Mouse (Mus musculus) ES-E14 (cell line): ENCODE measurements around the gene Ehf. TPM values are rescaled to one million over a fixed set of nuclear protein-coding genes. Genes with fewer than 3 reads are reported as not detected.

Experiments
- DNase-seq: peaks from one replicate; pipeline ENCODE4 v3.0.0-alpha.2; 2013; ENCODE audit warnings: low read depth, low spot score
- H3K27ac ChIP-seq: 2 replicates; pipeline ENCODE4 v1.5.1; 2012; ENCODE audit warnings: low read depth, mild to moderate bottlenecking, low read length, moderate library complexity, mixed read lengths; ENCODE audit not compliant: poor library complexity, insufficient read depth, severe bottlenecking
- H3K36me3 ChIP-seq: 2 replicates; pipeline ENCODE4 v1.6.1; 2012; ENCODE audit warnings: mild to moderate bottlenecking, low read length, moderate library complexity, mixed read lengths; ENCODE audit not compliant: control insufficient read depth, poor library complexity, insufficient read depth, severe bottlenecking
- H3K4me1 ChIP-seq, 2 experiments: fragments of 150-350 bp in 1 of 2; sonication (generic) in 1 of 2; 2 replicates each; pipeline ENCODE4 v1.6.1; 2012; ENCODE audit warnings: low read length in 2 of 2, mild to moderate bottlenecking in 1 of 2, mixed read lengths in 1 of 2; ENCODE audit not compliant: control insufficient read depth in 2 of 2, insufficient read depth in 2 of 2, poor library complexity in 1 of 2
- H3K4me3 ChIP-seq, 2 experiments: fragments of 150-350 bp in 1 of 2; sonication (generic) in 1 of 2; 2 replicates each; pipeline ENCODE4 v1.5.1; 2012; ENCODE audit warnings: low read length in 2 of 2, low read depth in 1 of 2, mild to moderate bottlenecking in 1 of 2, mixed read lengths in 1 of 2; ENCODE audit not compliant: insufficient read depth in 1 of 2, poor library complexity in 1 of 2, severe bottlenecking in 1 of 2
- H3K9ac ChIP-seq: 2 replicates; pipeline ENCODE4 v1.6.1; 2012; ENCODE audit warnings: low read depth, mild to moderate bottlenecking, low read length, mixed read lengths; ENCODE audit not compliant: poor library complexity, insufficient read depth, severe bottlenecking
- H3K9me3 ChIP-seq: fragments of 150-350 bp; sonication (generic); 2 replicates; pipeline ENCODE4 v1.6.1; 2012; ENCODE audit warnings: low read depth, mild to moderate bottlenecking, low read length; ENCODE audit not compliant: control insufficient read depth, insufficient read depth
- CHD2 ChIP-seq: IDR thresholded peaks from 2 replicates; pipeline ENCODE4 v1.6.1; 2014; ENCODE audit warnings: mild to moderate bottlenecking, low read depth, low read length, inconsistent platforms
- HCFC1 ChIP-seq: IDR thresholded peaks from 2 replicates; pipeline ENCODE4 v1.6.1; 2012; ENCODE audit warnings: low read length, inconsistent platforms, borderline replicate concordance; ENCODE audit not compliant: insufficient read depth
- MAFK ChIP-seq: IDR thresholded peaks from 2 replicates; pipeline ENCODE4 v1.6.1; 2014; ENCODE audit warnings: mild to moderate bottlenecking, low read depth, low read length, inconsistent platforms; ENCODE audit not compliant: insufficient read depth
- ZC3H11A ChIP-seq: IDR thresholded peaks from 2 replicates; pipeline ENCODE4 v1.6.1; 2012; ENCODE audit warnings: low read depth, mild to moderate bottlenecking, inconsistent platforms, low read length, borderline replicate concordance
- ZNF384 ChIP-seq: IDR thresholded peaks from 2 replicates; pipeline ENCODE4 v1.6.1; 2012; ENCODE audit warnings: low read depth, low read length, inconsistent platforms
- in situ Hi-C, 2 experiments: fragments of 600-800 bp; cut with MboI; formaldehyde crosslinking; loops; one replicate each; pipeline ENCODE4 v1.15.1; 2025; ENCODE audit warnings: low sequenced_read_pairs in 2 of 2, inconsistent platforms in 1 of 2; ENCODE audit not compliant: unreplicated experiment in 2 of 2
- total RNA-seq: library from RNA; depleted of rRNA; stranded (reverse); fragments of 300-350 nt; gene quantifications from 2 replicates; pipeline ENCODE4 v1.2.3, GENCODE M21; 2012

Ehf gene
- total RNA-seq, 1 experiment, result 0.27 TPM

GRCm38 (mm10) chr2:103341375-103341971 lies 38.4 kb upstream of the Ehf start:
- no peak for DNase-seq
- no peaks in the 10 kb centered on the region for H3K36me3 ChIP-seq
- H3K4me3 ChIP-seq, result no peak overlapping the region
- no peaks in the 10 kb centered on the region for H3K9me3 ChIP-seq
- in situ Hi-C loops, result loop anchor here (5.0 to 25.0 kb wide), 2 partner anchors 254 kb away; no protein-coding TSS in a partner anchor
- H3K27ac ChIP-seq, result no peak overlapping the region
- TF ChIP-seq MAFK (no peak), ZNF384 (no peak), ZC3H11A (no peak), HCFC1 (no peak), CHD2 (no peak)
- H3K9ac ChIP-seq, result no peak overlapping the region
- no peaks in the 10 kb centered on the region for H3K4me1 ChIP-seq

GRCm38 (mm10) chr2:103338706-103339105 lies 35.6 kb upstream of the Ehf start:
- H3K4me1 ChIP-seq, result no peaks in the 10 kb centered on the region
- H3K9me3 ChIP-seq, result no peaks in the 10 kb centered on the region
- no peak overlapping the region for H3K27ac ChIP-seq
- DNase-seq, result no peak
- TF ChIP-seq HCFC1, result no peak
- no peak for TF ChIP-seq ZNF384
- TF ChIP-seq MAFK, result no peak
- TF ChIP-seq ZC3H11A, result no peak
- TF ChIP-seq CHD2, result no peak
- in situ Hi-C loops, result loop anchor here in 1 of 2 experiments (25.0 kb wide), 1 partner anchor 251 kb away; no protein-coding TSS in a partner anchor
- H3K9ac ChIP-seq, result no peak overlapping the region
- H3K4me3 ChIP-seq, result no peak overlapping the region
- no peaks in the 10 kb centered on the region for H3K36me3 ChIP-seq

- H3K9me3 ChIP-seq, result no peaks in the 10 kb centered on the region
- no peak for DNase-seq
- H3K27ac ChIP-seq, result no peak overlapping the region
- in situ Hi-C loops, result loop anchor here in 1 of 2 experiments (25.0 kb wide), 1 partner anchor 250 kb away; no protein-coding TSS in a partner anchor
- TF ChIP-seq ZC3H11A, result no peak
- TF ChIP-seq ZNF384, result no peak
- no peak for TF ChIP-seq MAFK
- TF ChIP-seq HCFC1, result no peak
- TF ChIP-seq CHD2, result no peak
- no peaks in the 10 kb centered on the region for H3K36me3 ChIP-seq
- H3K9ac ChIP-seq, result no peak overlapping the region
- no peaks in the 10 kb centered on the region for H3K4me1 ChIP-seq
- no peak overlapping the region for H3K4me3 ChIP-seq
Observed at GRCm38 (mm10) chr2:103337370-103337769, 34.3 kb upstream of the Ehf start.

GRCm38 (mm10) chr2:103336621-103337020 lies 33.5 kb upstream of the Ehf start:
- no peak overlapping the region for H3K4me3 ChIP-seq
- in situ Hi-C loops, result loop anchor here in 1 of 2 experiments (25.0 kb wide), 1 partner anchor 249 kb away; no protein-coding TSS in a partner anchor
- H3K9me3 ChIP-seq, result no peaks in the 10 kb centered on the region
- H3K9ac ChIP-seq, result no peak overlapping the region
- no peak overlapping the region for H3K27ac ChIP-seq
- no peaks in the 10 kb centered on the region for H3K36me3 ChIP-seq
- H3K4me1 ChIP-seq, result no peaks in the 10 kb centered on the region
- DNase-seq, result no peak
- TF ChIP-seq CHD2, result no peak
- no peak for TF ChIP-seq MAFK
- no peak for TF ChIP-seq HCFC1
- TF ChIP-seq ZNF384, result no peak
